Mouse (Mus musculus): ENCODE data around the gene Lgi4.

GRCm38 (mm10) chr7:31037675-31038074 lies 21.5 kb upstream of the Lgi4 start:
- TF ChIP-seq CTCF (IDR thresholded peaks at IDR 0.05; ENCODE audit: low read depth, low read length) (no peak), POLR2A (IDR thresholded peaks at IDR 0.05; ENCODE audit: insufficient read depth, low read length) (no peak)
